Mouse (Mus musculus) embryonic facial prominence, embryonic 11.5 days (tissue): ENCODE data around the gene Rab2b. TPM values are rescaled to one million over a fixed set of nuclear protein-coding genes. Genes with fewer than 3 reads are reported as not detected.

ENCODE experiments used
- ATAC-seq: fragments of 200-750 bp; cut with Nextera tagmentation; replicated peaks from 2 replicates; pipeline ENCODE4 v1.8.0; 2017; ENCODE audit warnings: low read depth; ENCODE audit not compliant: insufficient number of reproducible peaks, low FRiP score, low TSS enrichment
- DNase-seq: peaks from one replicate; pipeline ENCODE4 v3.0.0-alpha.2; 2015; ENCODE audit warnings: low spot score
- H3K27ac ChIP-seq: fragments of 300-500 bp; sonication (generic); replicated peaks from 2 replicates; pipeline ENCODE4 v1.5.1; 2014; ENCODE audit warnings: mild to moderate bottlenecking, low read depth, low read length, control low read depth
- H3K27me3 ChIP-seq: fragments of 300-500 bp; sonication (generic); 2 replicates; pipeline ENCODE4 v1.6.1; 2014; ENCODE audit warnings: mild to moderate bottlenecking, low read length, moderate library complexity, mixed read lengths; ENCODE audit not compliant: control insufficient read depth, insufficient read depth
- H3K36me3 ChIP-seq: fragments of 300-500 bp; sonication (generic); replicated peaks from 2 replicates; pipeline ENCODE4 v1.6.1; 2014; ENCODE audit warnings: low read depth, mild to moderate bottlenecking, low read length, moderate library complexity, mixed read lengths; ENCODE audit not compliant: control insufficient read depth, insufficient read depth
- H3K4me1 ChIP-seq: fragments of 300-500 bp; sonication (generic); 2 replicates; pipeline ENCODE4 v1.6.1; 2014; ENCODE audit warnings: low read length, mixed read lengths; ENCODE audit not compliant: control insufficient read depth, insufficient read depth
- H3K4me2 ChIP-seq: fragments of 300-500 bp; sonication (generic); 2 replicates; pipeline ENCODE4 v1.6.1; 2014; ENCODE audit warnings: low read depth, mild to moderate bottlenecking, control low read depth, low read length, moderate library complexity
- H3K4me3 ChIP-seq: fragments of 300-500 bp; sonication (generic); 2 replicates; pipeline ENCODE4 v1.5.1; 2014; ENCODE audit warnings: low read depth, low read length, control low read depth
- H3K9ac ChIP-seq: fragments of 300-500 bp; sonication (generic); replicated peaks from 2 replicates; pipeline ENCODE4 v1.6.1; 2014; ENCODE audit warnings: mild to moderate bottlenecking, control low read depth, low read length
- H3K9me3 ChIP-seq: fragments of 300-500 bp; sonication (generic); replicated peaks from 2 replicates; pipeline ENCODE4 v1.6.1; 2016; ENCODE audit warnings: mild to moderate bottlenecking, low read length, inconsistent platforms, mixed read lengths; ENCODE audit not compliant: control insufficient read depth
- WGBS: fragments of 180-500 bp; shearing (Covaris S2); extraction: QIAGEN DNeasy Blood & Tissue Kit; methylation state at CpG from one replicate; pipeline ENCODE4 v1.1.7; 2014; 5-methylcytosine and 5-hydroxymethylcytosine counted together
- polyA plus RNA-seq: library from polyadenylated mRNA; unstranded; fragments of >200 nt; fragmentation: Nextera tagmentation; extraction: Ambion mirVana; gene quantifications from 2 replicates; pipeline ENCODE4 v1.2.1, GENCODE M21; 2014

Rab2b gene
- polyA plus RNA-seq, 1 experiment from 2014 or later = 26.5 TPM

- no peak for ATAC-seq
- Histone ChIP-seq H3K4me2 (no peak overlapping the region), H3K27me3 (no peaks in the 10 kb centered on the region), H3K9ac (no peak overlapping the region), H3K9me3 (no peaks in the 10 kb centered on the region), H3K4me3 (no peak overlapping the region), H3K27ac (no peak overlapping the region), H3K4me1 (no peaks in the 10 kb centered on the region), H3K36me3 (peaks cover 18% of the 10 kb centered on the region)
- DNase-seq = no peak
- WGBS = 94% methylated on average over 5 of the region's 5 CpGs
Measured at GRCm38 (mm10) chr14:52217261-52217660, 62.1 kb downstream of the Rab2b start.

Other genes with a start within 250 kb of the Rab2b start
- gene Olfr221, start 237.1 kb downstream of the Rab2b start, polyA plus RNA-seq = not detected in 2 replicates
- gene Hnrnpc, start 175.5 kb downstream of the Rab2b start, polyA plus RNA-seq = 1,003 and 1,066 TPM in 2 replicates
- gene Rpgrip1, start 168.8 kb downstream of the Rab2b start, polyA plus RNA-seq = 86.1 and 97.9 TPM in 2 replicates
- gene Supt16, start 82.1 kb downstream of the Rab2b start, polyA plus RNA-seq = 83.8 and 91.2 TPM in 2 replicates
- gene Chd8, start 21.8 kb downstream of the Rab2b start, polyA plus RNA-seq = 47.5 and 55.4 TPM in 2 replicates
- gene Tox4, start 399 bp downstream of the Rab2b start, polyA plus RNA-seq = 47.7 and 51.5 TPM in 2 replicates
- gene Mettl3, start 25.6 kb upstream of the Rab2b start, polyA plus RNA-seq = 49.8 and 50.1 TPM in 2 replicates
- 39.6 and 40.1 TPM in 2 replicates for gene Sall2, start 49.2 kb upstream of the Rab2b start, polyA plus RNA-seq
- gene Olfr1513, start 76.9 kb upstream of the Rab2b start, polyA plus RNA-seq = not detected in 2 replicates
- gene Olfr1512, start 99.6 kb upstream of the Rab2b start, polyA plus RNA-seq = 0.29 TPM in 1 of 2 replicates, not detected in the other
- not detected in 2 replicates for gene Olfr1511, start 117.8 kb upstream of the Rab2b start, polyA plus RNA-seq
- not detected in 2 replicates for gene Olfr1510, start 134.8 kb upstream of the Rab2b start, polyA plus RNA-seq
- not detected in 2 replicates for gene Olfr1509, start 163.4 kb upstream of the Rab2b start, polyA plus RNA-seq
- gene Olfr1508, start 187.9 kb upstream of the Rab2b start, polyA plus RNA-seq = not detected in 2 replicates
- gene Olfr1507, start 216.2 kb upstream of the Rab2b start, polyA plus RNA-seq = not detected in 2 replicates